Mouse (Mus musculus): Measurements from ENCODE around the gene Scgb2b24.

Scgb2b24 gene

DNA sequence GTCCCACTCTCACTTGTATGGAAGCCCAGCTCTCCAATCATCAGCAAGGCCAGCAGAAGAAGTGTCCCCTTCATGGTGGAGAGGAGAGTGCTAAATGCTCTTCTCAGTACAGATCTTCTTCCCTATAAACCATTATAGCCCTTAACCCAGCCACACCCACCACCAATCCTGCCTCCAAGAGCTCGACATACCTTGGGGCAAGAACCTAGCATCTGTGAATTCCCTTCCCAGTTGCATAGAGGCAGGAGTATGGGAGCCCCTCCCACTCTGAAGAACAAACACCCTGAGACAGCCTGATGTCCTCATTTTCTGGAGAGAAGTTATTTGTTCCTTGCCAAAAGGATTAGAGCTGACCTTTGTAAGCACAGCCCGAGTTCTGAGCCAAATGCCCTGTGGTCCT is at the start of gene Scgb2b24:
Scgb2b24 (minus strand) TSS at position 101 of the 400 bp plus-strand sequence.
- peak; percentile 7 for DNase-seq

DNA sequence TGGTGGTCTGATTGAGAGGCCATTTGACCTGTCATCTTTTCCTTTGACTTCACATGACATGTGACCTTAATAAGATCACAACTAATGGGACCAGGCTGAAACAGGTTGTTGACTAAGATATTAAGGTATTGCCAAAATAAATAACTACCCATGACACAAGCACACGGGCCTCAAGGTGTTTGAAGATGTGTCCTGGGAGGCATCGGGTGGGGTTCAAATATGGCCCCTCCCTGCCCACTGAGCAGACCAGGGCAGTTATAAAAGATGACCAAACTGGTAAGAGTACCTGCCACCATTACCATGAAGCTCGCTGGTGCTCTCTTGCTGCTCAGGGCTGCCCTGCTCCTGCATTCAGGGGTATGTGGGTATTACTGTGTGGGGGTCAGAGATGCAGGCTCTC is 4.4 kb upstream of the Scgb2b24 start, which contains the start of gene Scgb1b24:
Scgb1b24 (plus strand) TSS at position 301 of the 400 bp plus-strand sequence.
- no peak for DNase-seq

GRCm38 (mm10) chr7:33689864-33690263 is 49.2 kb downstream of the Scgb2b24 start:
- no peak for DNase-seq
